Mouse (Mus musculus) cerebellum, adult 2 months (tissue): Measurements from ENCODE around the gene Wdr45b.

ENCODE experiments used
- CTCF ChIP-seq: fragments of 200-500 bp; IDR thresholded peaks from 2 replicates; pipeline ENCODE4 v1.5.1; 2011; ENCODE audit warnings: low read depth, mild to moderate bottlenecking, control low read depth, low read length, moderate library complexity, borderline replicate concordance; ENCODE audit not compliant: insufficient read depth
- POLR2A ChIP-seq: fragments of 200-500 bp; IDR thresholded peaks from 2 replicates; pipeline ENCODE4 v1.6.1; 2011; ENCODE audit warnings: low read length, control low read depth, borderline replicate concordance; ENCODE audit not compliant: insufficient read depth

DNA sequence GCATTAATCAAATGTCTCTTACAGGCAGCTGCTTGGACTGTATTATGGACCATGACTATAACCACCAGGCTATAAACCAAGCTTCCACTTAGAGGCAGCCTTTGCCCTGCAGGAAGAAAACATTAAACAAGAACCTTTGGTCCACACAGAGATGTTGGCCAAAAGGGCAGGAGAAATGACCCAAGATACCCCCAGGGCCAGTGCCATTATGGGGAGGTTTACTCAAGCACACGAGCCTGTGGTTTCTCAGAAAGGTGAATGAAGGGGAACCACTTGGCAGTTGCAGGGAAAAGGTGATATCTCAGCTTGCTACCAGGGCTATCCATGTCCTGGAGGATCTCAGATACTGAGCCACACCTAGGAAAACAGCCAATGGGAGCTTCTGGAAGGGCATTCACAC lies 28.2 kb downstream of the Wdr45b start:
- TF ChIP-seq POLR2A (no peak), CTCF (no peak)
